In genomic region chr11:97412808-97413347, GRCm38 (mm10) we compare ENCODE assay signal across 12 mouse cellular contexts. TPM values are rescaled to one million over a fixed set of nuclear protein-coding genes. Genes with fewer than 3 reads are reported as not detected.
DNase-seq lines count a peak whose midpoint lies in the region; ATAC-seq lines count a peak whose summit lies in the region.
"Had no signal": no experiment of that assay in that cellular context is flagged by ENCODE, and none has a peak within 500 bp of the region (broad histone marks: within the 10 kb centered on the region; RNA-seq: fewer than 3 reads in every experiment).

No protein-coding gene starts in this region.

- H3K27me3 ChIP-seq in heart, embryonic 10.5 days (ENCODE audit: insufficient read depth, poor library complexity, severe bottlenecking) = no peaks in the 10 kb centered on the region
- no peaks in the 10 kb centered on the region for H3K27me3 ChIP-seq in embryonic facial prominence, embryonic 13.5 days
- peaks cover 1% of the 10 kb centered on the region; the same call in 1 of the 2 replicates for H3K27me3 ChIP-seq in liver, embryonic 13.5 days

- H3K27ac ChIP-seq in heart, embryonic 10.5 days = peak overlapping the region; percentile 82
- peak overlapping the region; percentile 1; the same call in 1 of the 2 replicates for H3K27ac ChIP-seq in embryonic facial prominence, embryonic 13.5 days
- H3K27ac ChIP-seq in liver, embryonic 13.5 days = peak overlapping the region; percentile 53
- H3K27ac ChIP-seq: hindbrain, embryonic 14.5 days had no signal

- H3K4me2 ChIP-seq in embryonic facial prominence, embryonic 13.5 days = no peak overlapping the region
- H3K4me2 ChIP-seq in liver, embryonic 13.5 days = 0 out of 2 replicates have a peak overlapping the region, but pooled peaks have one; percentile 10
- H3K4me2 ChIP-seq: hindbrain, embryonic 14.5 days had no signal

- no peak overlapping the region for H3K9ac ChIP-seq in embryonic facial prominence, embryonic 13.5 days
- no peak overlapping the region for H3K9ac ChIP-seq in liver, embryonic 13.5 days
- H3K9ac ChIP-seq: hindbrain, embryonic 14.5 days had no signal

- H3K36me3 ChIP-seq in heart, embryonic 10.5 days = no peaks in the 10 kb centered on the region
- H3K36me3 ChIP-seq in embryonic facial prominence, embryonic 13.5 days = no peaks in the 10 kb centered on the region
- H3K36me3 ChIP-seq in liver, embryonic 13.5 days = no peaks in the 10 kb centered on the region

- 0 out of 2 replicates have a peak overlapping the region, but pooled peaks have one; percentile 15 for H3K4me3 ChIP-seq in heart, embryonic 10.5 days
- H3K4me3 ChIP-seq in embryonic facial prominence, embryonic 13.5 days = no peak overlapping the region
- H3K4me3 ChIP-seq in liver, embryonic 13.5 days (replicated peaks) = no peak overlapping the region

- H3K4me1 ChIP-seq in heart, embryonic 10.5 days = peaks cover 59% of the 10 kb centered on the region
- H3K4me1 ChIP-seq in embryonic facial prominence, embryonic 13.5 days = peaks cover 37% of the 10 kb centered on the region
- peaks cover 61% of the 10 kb centered on the region for H3K4me1 ChIP-seq in liver, embryonic 13.5 days (replicated peaks)

- H3K9me3 ChIP-seq in heart, embryonic 10.5 days = no peaks in the 10 kb centered on the region
- no peaks in the 10 kb centered on the region for H3K9me3 ChIP-seq in embryonic facial prominence, embryonic 13.5 days
- H3K9me3 ChIP-seq in liver, embryonic 13.5 days (replicated peaks) = no peaks in the 10 kb centered on the region

- DNase-seq in heart, embryonic 10.5 days (ENCODE audit: low spot score) = no peak
- no peak for DNase-seq in heart, adult 8-10 months (ENCODE audit: low spot score)
- DNase-seq in 416B (ENCODE audit: low read depth) = peak; percentile 84
- no peak for DNase-seq in liver, embryonic 13.5 days
- DNase-seq in right cerebral cortex, postnatal 10 days (ENCODE audit: low spot score in 2 of 2) = no peak
- no peak for DNase-seq in retina, embryonic 14.5 days (ENCODE audit: low spot score)
- DNase-seq in gastrocnemius, adult 8-10 months (ENCODE audit: low spot score in 2 of 2) = no peak
- DNase-seq: cerebellum, postnatal 14 days; midbrain, embryonic 14.5 days had no signal

- WGBS in heart, embryonic 10.5 days = 42% methylated on average over 10 of the region's 10 CpGs
- 44% methylated on average over 10 of the region's 10 CpGs for WGBS in embryonic facial prominence, embryonic 13.5 days
- 26% methylated on average over 10 of the region's 10 CpGs for WGBS in liver, embryonic 13.5 days (ENCODE audit: insufficient replicate concordance)

- ATAC-seq in embryonic facial prominence, embryonic 13.5 days (ENCODE audit: insufficient number of reproducible peaks, insufficient read depth, low FRiP score, low TSS enrichment, low read depth) = no peak
- no peak for ATAC-seq in liver, embryonic 13.5 days (ENCODE audit: low read depth)
- ATAC-seq: forebrain, embryonic 14.5 days had no signal

RNA-seq across cellular contexts. Expression of gene Arhgap23, which starts 2.5 kb away (rescaled TPM):
- 6.8 and 7.8 TPM in 2 replicates for polyA plus RNA-seq in heart, embryonic 10.5 days (2016; fragmentation: Nextera tagmentation; extraction: Ambion mirVana)
- 10 to 100 TPM; 13.3 to 14.9 (median 14.0) TPM for total RNA-seq in heart, adult 8-10 months (2022)
- 7.7 and 8.4 TPM in 2 replicates for polyA plus RNA-seq in embryonic facial prominence, embryonic 13.5 days (2015; fragmentation: Nextera tagmentation; extraction: Ambion mirVana)
- 6.2 and 6.8 TPM in 2 replicates for polyA plus RNA-seq in liver, embryonic 13.5 days (2015; fragmentation: Nextera tagmentation; extraction: Ambion mirVana)
- 1 to 10 TPM; 3.4 to 5.2 (median 4.5) TPM for total RNA-seq in gastrocnemius, adult 8-10 months (2022)

RNA-seq across cellular contexts. Expression of gene Socs7, which starts 50.5 kb away (rescaled TPM):
- 3.2 and 3.4 TPM in 2 replicates for polyA plus RNA-seq in heart, embryonic 10.5 days (2016; fragmentation: Nextera tagmentation; extraction: Ambion mirVana)
- 10 to 100 TPM; 19.2 to 23.4 (median 20.0) TPM for total RNA-seq in heart, adult 8-10 months (2022)
- polyA plus RNA-seq in embryonic facial prominence, embryonic 13.5 days (2015; fragmentation: Nextera tagmentation; extraction: Ambion mirVana) = 4.7 and 5.3 TPM in 2 replicates
- polyA plus RNA-seq in liver, embryonic 13.5 days (2015; fragmentation: Nextera tagmentation; extraction: Ambion mirVana) = 1.0 and 1.1 TPM in 2 replicates
- total RNA-seq in gastrocnemius, adult 8-10 months (2022) = 10 to 100 TPM; 48.4 to 53.5 (median 51.7) TPM

Comparison
In these comparisons a context has a peak if more than half of its experiments do, and no peak if none do; other contexts are left out.
1. H3K27ac ChIP-seq: peak in every context shown above with its lines; median percentile 82 in heart, embryonic 10.5 days; 53 in liver, embryonic 13.5 days; 1 in embryonic facial prominence, embryonic 13.5 days.